Mouse (Mus musculus) adrenal gland, adult 18-20 months (tissue): ENCODE results near the gene Zfp82. TPM values are rescaled to one million over a fixed set of nuclear protein-coding genes. Genes with fewer than 3 reads are reported as not detected.
A peak's percentile ranks its signal among the peaks of the same experiment; 100 is the strongest.

Experiments used
- DNase-seq, 2 experiments: peaks; one replicate each; pipeline ENCODE4 v3.0.0; 2021 to 2022; ENCODE audit warnings: low spot score in 2 of 2
- total RNA-seq, 2 experiments: library from RNA; stranded (reverse); gene quantifications; 1 replicate in 1 of 2; 2 replicates in 1 of 2; pipeline ENCODE4 v1.2.3; 2021

Gene Zfp82
- total RNA-seq, 2 experiments from 2014 or later, result 2.0 to 2.3 TPM

GRCm38 (mm10) chr7:30050882-30051548 lies 21.7 kb downstream of the Zfp82 start, which contains the start of gene Zfp14:
TSS of gene Zfp14 (minus strand) at chr7:30051380.
- DNase-seq, result peak; percentile 83 to 86

- no peak for DNase-seq
These were observed 24.6 kb downstream of the Zfp82 start for GRCm38 (mm10) chr7:30048126-30048525.

GRCm38 (mm10) chr7:30044354-30044753 lies 28.3 kb downstream of the Zfp82 start:
- no peak for DNase-seq

GRCm38 (mm10) chr7:30034331-30034730 lies 38.4 kb downstream of the Zfp82 start:
- no peak for DNase-seq

- DNase-seq, result no peak
These were observed 41.3 kb downstream of the Zfp82 start for GRCm38 (mm10) chr7:30031379-30031778.

- DNase-seq, result no peak
These were observed 42.0 kb downstream of the Zfp82 start for GRCm38 (mm10) chr7:30030677-30031076.

- DNase-seq, result no peak
These were observed 44.1 kb downstream of the Zfp82 start for GRCm38 (mm10) chr7:30028572-30028971.

GRCm38 (mm10) chr7:30027331-30027730 lies 45.4 kb downstream of the Zfp82 start:
- no peak for DNase-seq

GRCm38 (mm10) chr7:30025358-30025757 lies 47.3 kb downstream of the Zfp82 start:
- DNase-seq, result no peak

GRCm38 (mm10) chr7:30023800-30024199 lies 48.9 kb downstream of the Zfp82 start:
- no peak for DNase-seq

GRCm38 (mm10) chr7:30023324-30023723 lies 49.4 kb downstream of the Zfp82 start:
- DNase-seq, result no peak

- no peak for DNase-seq
These were observed 53.2 kb downstream of the Zfp82 start for GRCm38 (mm10) chr7:30019543-30019942.

- no peak for DNase-seq
These were observed 55.5 kb downstream of the Zfp82 start for GRCm38 (mm10) chr7:30017226-30017625.

- peak in 1 of 2 experiments; percentile 16 for DNase-seq
These were observed 59.7 kb downstream of the Zfp82 start for GRCm38 (mm10) chr7:30012956-30013363.

GRCm38 (mm10) chr7:30010551-30011195 lies 62.0 kb downstream of the Zfp82 start:
- DNase-seq, result no peak

- no peak for DNase-seq
These were observed 63.2 kb downstream of the Zfp82 start for GRCm38 (mm10) chr7:30009321-30010085.

GRCm38 (mm10) chr7:30008020-30008690 lies 64.5 kb downstream of the Zfp82 start:
- no peak for DNase-seq

- no peak for DNase-seq
These were observed 65.1 kb downstream of the Zfp82 start for GRCm38 (mm10) chr7:30007601-30008000.
